Mouse (Mus musculus) embryonic facial prominence, embryonic 12.5 days (tissue): ENCODE results near the gene Gm3646. TPM values are rescaled to one million over a fixed set of nuclear protein-coding genes. Genes with fewer than 3 reads are reported as not detected.

ENCODE experiments used
- ATAC-seq: fragments of 200-750 bp; cut with Nextera tagmentation; 2 replicates; pipeline ENCODE4 v1.8.0; 2017; ENCODE audit not compliant: insufficient number of reproducible peaks, insufficient read depth, low FRiP score, low TSS enrichment
- H3K27ac ChIP-seq: fragments of 300-500 bp; sonication (generic); 2 replicates; pipeline ENCODE4 v1.5.1; 2016; ENCODE audit warnings: mild to moderate bottlenecking
- H3K27me3 ChIP-seq: fragments of 300-500 bp; sonication (generic); 2 replicates; pipeline ENCODE4 v1.6.1; 2016; ENCODE audit warnings: mild to moderate bottlenecking, moderate library complexity
- H3K36me3 ChIP-seq: fragments of 300-500 bp; sonication (generic); 2 replicates; pipeline ENCODE4 v1.6.1; 2016; ENCODE audit warnings: mild to moderate bottlenecking
- H3K4me1 ChIP-seq: fragments of 300-500 bp; sonication (generic); 2 replicates; pipeline ENCODE4 v1.6.1; 2016
- H3K4me2 ChIP-seq: fragments of 300-500 bp; sonication (generic); replicated peaks from 2 replicates; pipeline ENCODE4 v1.6.1; 2016; ENCODE audit warnings: mild to moderate bottlenecking, moderate library complexity
- H3K4me3 ChIP-seq: fragments of 300-500 bp; sonication (generic); 2 replicates; pipeline ENCODE4 v1.5.1; 2016; ENCODE audit warnings: mild to moderate bottlenecking
- H3K9ac ChIP-seq: fragments of 300-500 bp; sonication (generic); 2 replicates; pipeline ENCODE4 v1.6.1; 2016; ENCODE audit warnings: mild to moderate bottlenecking, moderate library complexity
- H3K9me3 ChIP-seq: fragments of 300-500 bp; sonication (generic); 2 replicates; pipeline ENCODE4 v1.6.1; 2016; ENCODE audit warnings: mild to moderate bottlenecking, moderate library complexity
- WGBS: fragments of 180-500 bp; shearing (Covaris S2); methylation state at CpG from one replicate; pipeline ENCODE4 v1.1.7; 2016; 5-methylcytosine and 5-hydroxymethylcytosine counted together
- polyA plus RNA-seq: library from polyadenylated mRNA; unstranded; fragments of >200 nt; fragmentation: Nextera tagmentation; extraction: Ambion mirVana; gene quantifications from 2 replicates; pipeline ENCODE4 v1.2.1, GENCODE M21; 2016

Gene Gm3646
- polyA plus RNA-seq, 1 experiment from 2014 or later = not detected

GRCm38 (mm10) chr1:39759231-39760175 lies 45.6 kb downstream of the Gm3646 start:
- no peaks in the 10 kb centered on the region for H3K9me3 ChIP-seq
- H3K4me2 ChIP-seq = no peak overlapping the region
- no peaks in the 10 kb centered on the region for H3K27me3 ChIP-seq
- no peak for ATAC-seq
- 44% methylated on average over 9 of the region's 9 CpGs for WGBS
- peak overlapping the region; percentile 23; the same call in 1 of the 2 replicates for H3K27ac ChIP-seq
- no peak overlapping the region; the same call in 1 of the 2 replicates for H3K9ac ChIP-seq
- H3K4me1 ChIP-seq = peaks cover 27% of the 10 kb centered on the region; the same call in 1 of the 2 replicates
- H3K36me3 ChIP-seq = no peaks in the 10 kb centered on the region
- no peak overlapping the region for H3K4me3 ChIP-seq

- Histone ChIP-seq H3K27me3 (no peaks in the 10 kb centered on the region), H3K9ac (no peak overlapping the region), H3K4me3 (no peak overlapping the region), H3K27ac (no peak overlapping the region), H3K4me1 (peaks cover 27% of the 10 kb centered on the region; the same call in 1 of the 2 replicates), H3K4me2 (no peak overlapping the region), H3K9me3 (no peaks in the 10 kb centered on the region), H3K36me3 (no peaks in the 10 kb centered on the region)
- no peak for ATAC-seq
- 71% methylated on average over 9 of the region's 9 CpGs for WGBS
Observed at GRCm38 (mm10) chr1:39758244-39758643, 46.9 kb downstream of the Gm3646 start.

GRCm38 (mm10) chr1:39756952-39757351 lies 48.2 kb downstream of the Gm3646 start:
- ATAC-seq = no peak
- Histone ChIP-seq H3K4me1 (peaks cover 20% of the 10 kb centered on the region; the same call in 1 of the 2 replicates), H3K4me2 (no peak overlapping the region), H3K9me3 (no peaks in the 10 kb centered on the region), H3K27me3 (no peaks in the 10 kb centered on the region), H3K9ac (no peak overlapping the region), H3K4me3 (no peak overlapping the region), H3K36me3 (no peaks in the 10 kb centered on the region), H3K27ac (no peak overlapping the region)
- WGBS = 74% methylated on average over 11 of the region's 11 CpGs

- 69% methylated on average over 13 of the region's 13 CpGs for WGBS
- Histone ChIP-seq H3K27ac (no peak overlapping the region), H3K4me1 (peaks cover 12% of the 10 kb centered on the region), H3K9me3 (no peaks in the 10 kb centered on the region), H3K4me2 (no peak overlapping the region), H3K27me3 (no peaks in the 10 kb centered on the region), H3K36me3 (no peaks in the 10 kb centered on the region), H3K4me3 (no peak overlapping the region), H3K9ac (no peak overlapping the region)
- ATAC-seq = no peak
Observed at GRCm38 (mm10) chr1:39754224-39754957, 50.7 kb downstream of the Gm3646 start.

Other genes with a start within 250 kb of the Gm3646 start
- 36.2 and 36.3 TPM in 2 replicates for gene Rnf149, start 227.9 kb downstream of the Gm3646 start, polyA plus RNA-seq
- 0.26 and 0.29 TPM in 2 replicates for gene Creg2, start 153.9 kb downstream of the Gm3646 start, polyA plus RNA-seq
- 3.0 and 3.3 TPM in 2 replicates for gene Rfx8, start 84.3 kb downstream of the Gm3646 start, polyA plus RNA-seq
- 58.8 and 67.3 TPM in 2 replicates for gene Map4k4, start 95.6 kb upstream of the Gm3646 start, polyA plus RNA-seq